In genomic region chr14:118430286-118430685, GRCm38 (mm10) we compare ENCODE assay signal across 25 mouse cellular contexts.
"Had no signal": no experiment of that assay in that cellular context is flagged by ENCODE, and none has a peak within 500 bp of the region (broad histone marks: within the 10 kb centered on the region; RNA-seq: fewer than 3 reads in every experiment).

No protein-coding gene starts in this region.

- H3K36me3 ChIP-seq: heart, embryonic 12.5 days; hindbrain, embryonic 10.5 days; hindbrain, embryonic 12.5 days; intestine, embryonic 15.5 days; limb, embryonic 10.5 days; limb, embryonic 12.5 days; liver, embryonic 13.5 days had no signal

- H3K27ac ChIP-seq: heart, adult 2 months; hindbrain, embryonic 10.5 days; hindbrain, embryonic 12.5 days; hindbrain, embryonic 14.5 days; intestine, embryonic 15.5 days; layer of hippocampus, adult 2 months; left cerebral cortex, adult 2 months; limb, embryonic 10.5 days; limb, embryonic 12.5 days; liver, embryonic 13.5 days had no signal

- H3K4me1 ChIP-seq: heart, embryonic 12.5 days; hindbrain, embryonic 12.5 days; intestine, embryonic 15.5 days; limb, embryonic 10.5 days; limb, embryonic 12.5 days; liver, embryonic 13.5 days had no signal

- H3K4me2 ChIP-seq: heart, embryonic 12.5 days; hindbrain, embryonic 12.5 days; hindbrain, embryonic 14.5 days; intestine, embryonic 15.5 days; limb, embryonic 12.5 days; liver, embryonic 11.5 days; liver, embryonic 13.5 days had no signal

- H3K4me3 ChIP-seq: heart, adult 2 months; heart, embryonic 12.5 days; hindbrain, embryonic 10.5 days; hindbrain, embryonic 12.5 days; intestine, embryonic 15.5 days; layer of hippocampus, adult 2 months; left cerebral cortex, adult 2 months; limb, embryonic 10.5 days; limb, embryonic 12.5 days; liver, embryonic 13.5 days had no signal

- H3K9ac ChIP-seq: heart, embryonic 12.5 days; hindbrain, embryonic 12.5 days; hindbrain, embryonic 14.5 days; intestine, embryonic 15.5 days; limb, embryonic 12.5 days; liver, embryonic 13.5 days had no signal

- DNase-seq: gastrocnemius, postnatal 14 days; gastrocnemius, postnatal 36 days; heart, adult 2 months; heart, postnatal 10 days; heart, postnatal 4 days; kidney, adult 18-20 months; kidney, adult 8-10 months; kidney, postnatal 10 days; kidney, postnatal 25 days; kidney, postnatal 4 days; liver; liver, embryonic 13.5 days had no signal

- ATAC-seq: hindbrain, embryonic 16.5 days; inflammation-experienced regulatory T-cells, adult 6 months; intestine, embryonic 15.5 days; intestine, postnatal 0 days had no signal

- H3K9me3 ChIP-seq: heart, embryonic 12.5 days; hindbrain, embryonic 10.5 days; hindbrain, embryonic 12.5 days; intestine, embryonic 15.5 days; limb, embryonic 10.5 days; limb, embryonic 12.5 days; liver, embryonic 13.5 days had no signal
